Mouse (Mus musculus): ENCODE measurements at regions not wholly inside any gene's neighbourhood (a gene's known extent, or its start where the extent isn't known, plus 50 kb on each side); places are given as distances from the start of the nearest gene placed in this dataset.
"Not testable (repeated sequence)": the region's sequence is repeated elsewhere in the genome, so short reads cannot be mapped to it uniquely, and the experiment has no call there.

GRCm38 (mm10) chr9:5709480-5709879 lies 364.2 kb downstream of the Casp12 start:
- DNase-seq (ENCODE audit: low spot score in 2 of 2): no peak

- DNase-seq (ENCODE audit: low spot score in 2 of 2): not testable (repeated sequence)
Observed at GRCm38 (mm10) chr9:5718585-5718984, 373.4 kb downstream of the Casp12 start.

GRCm38 (mm10) chr9:5728843-5729242 lies 383.6 kb downstream of the Casp12 start:
- DNase-seq (ENCODE audit: low spot score in 2 of 2): no peak

GRCm38 (mm10) chr9:5752686-5753301 lies 407.6 kb downstream of the Casp12 start:
- DNase-seq (ENCODE audit: low spot score in 2 of 2): no peak

- DNase-seq (ENCODE audit: low spot score in 2 of 2): no peak
Observed at GRCm38 (mm10) chr9:5753785-5754184, 408.6 kb downstream of the Casp12 start.

GRCm38 (mm10) chr9:5761215-5761614 lies 407.2 kb upstream of the Pdgfd start:
- no peak for DNase-seq (ENCODE audit: low spot score in 2 of 2)

GRCm38 (mm10) chr9:5769927-5770326 lies 398.5 kb upstream of the Pdgfd start:
- no peak for DNase-seq (ENCODE audit: low spot score in 2 of 2)

- DNase-seq (ENCODE audit: low spot score in 2 of 2): no peak
Observed at GRCm38 (mm10) chr9:5771158-5771557, 397.2 kb upstream of the Pdgfd start.
